Comparison of ENCODE assay signal across 27 mouse cellular contexts in the genomic region with DNA sequence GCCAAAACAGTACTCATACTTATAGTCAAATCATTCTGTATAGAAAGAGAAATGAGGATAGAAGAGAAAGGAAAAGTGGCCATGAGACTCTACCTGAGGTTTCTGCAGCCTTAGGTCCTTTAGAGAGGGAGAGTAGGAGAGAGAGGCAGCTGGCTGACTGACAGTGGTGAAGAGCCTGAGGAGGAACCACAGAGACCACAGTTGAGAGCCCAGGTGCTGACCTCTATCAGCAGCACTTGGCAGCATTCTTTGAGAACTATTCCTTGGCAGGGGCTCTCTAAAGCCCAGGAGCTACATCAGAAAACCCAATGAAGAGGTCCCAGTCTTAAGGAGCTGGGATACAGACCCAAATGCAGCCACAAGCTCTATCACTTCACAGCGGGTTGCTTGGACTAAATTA.
"Had no signal": no experiment of that assay in that cellular context is flagged by ENCODE, and none has a peak within 500 bp of the region (broad histone marks: within the 10 kb centered on the region; RNA-seq: fewer than 3 reads in every experiment).

No protein-coding gene starts in this region.

- H3K4me2 ChIP-seq: embryonic facial prominence, embryonic 12.5 days; embryonic facial prominence, embryonic 13.5 days; embryonic facial prominence, embryonic 15.5 days; forebrain, embryonic 12.5 days; forebrain, embryonic 13.5 days; forebrain, embryonic 15.5 days had no signal

- DNase-seq: cerebellum, adult 8-10 months; cerebellum, adult 9-10 months; cerebellum, adult 9-11 months; cerebellum, postnatal 10 days; cerebellum, postnatal 14 days; cerebellum, postnatal 25 days; cerebellum, postnatal 36 days; embryo, embryonic 11 days; forebrain, postnatal 0 days; gastrocnemius, adult 2 months; gastrocnemius, postnatal 10 days; gastrocnemius, postnatal 14 days; gastrocnemius, postnatal 25 days; gastrocnemius, postnatal 36 days; heart, adult 18-20 months; heart, adult 2 months had no signal

- H3K9ac ChIP-seq: embryonic facial prominence, embryonic 12.5 days; embryonic facial prominence, embryonic 13.5 days; embryonic facial prominence, embryonic 15.5 days; forebrain, embryonic 12.5 days; forebrain, embryonic 13.5 days; forebrain, embryonic 15.5 days; forebrain, postnatal 0 days had no signal

- H3K4me3 ChIP-seq: embryonic facial prominence, embryonic 10.5 days; embryonic facial prominence, embryonic 12.5 days; embryonic facial prominence, embryonic 13.5 days; embryonic facial prominence, embryonic 15.5 days; erythroblast, embryonic 14.5 days; forebrain, embryonic 10.5 days; forebrain, embryonic 12.5 days; forebrain, embryonic 13.5 days; forebrain, embryonic 15.5 days; gastrocnemius, adult 2 months; heart, adult 2 months had no signal

- H3K27me3 ChIP-seq: embryonic facial prominence, embryonic 12.5 days; embryonic facial prominence, embryonic 13.5 days; embryonic facial prominence, embryonic 15.5 days; forebrain, embryonic 12.5 days; forebrain, embryonic 13.5 days; forebrain, embryonic 15.5 days had no signal

- H3K9me3 ChIP-seq: embryonic facial prominence, embryonic 10.5 days; embryonic facial prominence, embryonic 12.5 days; embryonic facial prominence, embryonic 13.5 days; embryonic facial prominence, embryonic 15.5 days; forebrain, embryonic 10.5 days; forebrain, embryonic 12.5 days; forebrain, embryonic 13.5 days; forebrain, embryonic 15.5 days had no signal

- H3K36me3 ChIP-seq: embryonic facial prominence, embryonic 10.5 days; embryonic facial prominence, embryonic 12.5 days; embryonic facial prominence, embryonic 13.5 days; embryonic facial prominence, embryonic 15.5 days; forebrain, embryonic 10.5 days; forebrain, embryonic 12.5 days; forebrain, embryonic 15.5 days had no signal

- ATAC-seq: forebrain, embryonic 13.5 days; forebrain, embryonic 14.5 days; forebrain, embryonic 15.5 days; forebrain, embryonic 16.5 days; forebrain, postnatal 0 days had no signal

- H3K4me1 ChIP-seq: embryonic facial prominence, embryonic 12.5 days; embryonic facial prominence, embryonic 13.5 days; forebrain, embryonic 13.5 days; forebrain, embryonic 15.5 days had no signal

- H3K27ac ChIP-seq: embryonic facial prominence, embryonic 10.5 days; embryonic facial prominence, embryonic 12.5 days; embryonic facial prominence, embryonic 13.5 days; embryonic facial prominence, embryonic 15.5 days; forebrain, embryonic 10.5 days; forebrain, embryonic 12.5 days; forebrain, embryonic 13.5 days; forebrain, embryonic 15.5 days; gastrocnemius, adult 2 months; heart, adult 2 months had no signal
